ENCODE assay signal across 8 mouse cellular contexts in the genomic region with DNA sequence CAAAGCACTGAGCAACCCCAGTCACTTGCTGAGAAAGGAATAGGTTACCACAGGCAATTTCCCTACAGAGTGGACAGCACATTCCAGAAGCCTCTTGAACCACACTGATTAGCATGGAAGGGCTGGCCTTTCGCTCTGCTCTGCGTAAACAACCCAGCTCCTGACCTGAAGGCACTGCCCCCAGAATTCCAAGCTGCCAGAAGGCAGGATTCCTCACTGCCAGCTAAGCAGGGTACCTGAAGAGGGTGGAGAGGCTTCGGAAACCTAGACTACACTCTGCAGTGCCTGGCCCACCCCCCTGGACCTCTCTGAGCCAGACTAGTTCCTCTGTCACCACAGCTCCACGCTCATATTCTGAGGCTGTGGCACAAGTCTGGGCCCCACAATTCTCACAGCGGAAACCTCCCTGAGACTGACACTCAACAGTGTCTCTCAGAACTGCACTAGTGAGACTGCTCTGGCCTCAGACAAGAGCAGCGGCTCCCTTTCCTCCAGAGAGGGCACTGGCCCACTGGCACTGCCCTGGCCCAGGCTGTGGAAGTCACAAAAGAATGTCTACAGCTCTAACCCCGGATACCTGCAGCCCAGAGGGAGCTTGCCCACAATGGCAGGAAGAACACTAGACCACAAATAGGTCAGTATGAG. TPM values are rescaled to one million over a fixed set of nuclear protein-coding genes. Genes with fewer than 3 reads are reported as not detected.
DNase-seq lines count a peak whose midpoint lies in the region; ATAC-seq and TF ChIP-seq lines count a peak whose summit lies in the region.
"Had no signal": no experiment of that assay in that cellular context is flagged by ENCODE, and none has a peak within 500 bp of the region (broad histone marks: within the 10 kb centered on the region; RNA-seq: fewer than 3 reads in every experiment).

No protein-coding gene starts in this region.

- no peak overlapping the region for H3K4me2 ChIP-seq in embryonic facial prominence, embryonic 15.5 days (replicated peaks)
- no peak overlapping the region for H3K4me2 ChIP-seq in kidney, postnatal 0 days (ENCODE audit: low read length)
- no peak overlapping the region for H3K4me2 ChIP-seq in lung, postnatal 0 days (replicated peaks; ENCODE audit: low read depth, low read length)
- H3K4me2 ChIP-seq in forebrain, embryonic 11.5 days (ENCODE audit: low read depth, low read length, severe bottlenecking): no peak overlapping the region

- 46% methylated on average over 7 of the region's 7 CpGs for WGBS in embryonic facial prominence, embryonic 15.5 days
- WGBS in kidney, postnatal 0 days: 44% methylated on average over 7 of the region's 7 CpGs
- 33% methylated on average over 7 of the region's 7 CpGs for WGBS in lung, postnatal 0 days
- WGBS in forebrain, embryonic 11.5 days: 78% methylated on average over 7 of the region's 7 CpGs

- peaks cover 52% of the 10 kb centered on the region for H3K4me1 ChIP-seq in embryonic facial prominence, embryonic 15.5 days
- peaks cover 56% of the 10 kb centered on the region for H3K4me1 ChIP-seq in kidney, postnatal 0 days (replicated peaks; ENCODE audit: insufficient read depth, low read length)
- peaks cover 53% of the 10 kb centered on the region for H3K4me1 ChIP-seq in lung, postnatal 0 days (ENCODE audit: insufficient read depth, low read depth, low read length)
- H3K4me1 ChIP-seq in forebrain, embryonic 11.5 days (replicated peaks; ENCODE audit: control insufficient read depth, insufficient read depth, low read length): peaks cover 16% of the 10 kb centered on the region

- H3K4me3 ChIP-seq in embryonic facial prominence, embryonic 15.5 days (replicated peaks): no peak overlapping the region
- H3K4me3 ChIP-seq in kidney, postnatal 0 days (replicated peaks; ENCODE audit: low read depth, low read length): no peak overlapping the region
- no peak overlapping the region for H3K4me3 ChIP-seq in lung, postnatal 0 days (ENCODE audit: low read depth, low read length)
- no peak overlapping the region for H3K4me3 ChIP-seq in forebrain, embryonic 11.5 days (ENCODE audit: low read depth, low read length)

- H3K9ac ChIP-seq in embryonic facial prominence, embryonic 15.5 days: no peak overlapping the region
- H3K9ac ChIP-seq in kidney, postnatal 0 days (ENCODE audit: low read depth, low read length): no peak overlapping the region
- no peak overlapping the region for H3K9ac ChIP-seq in lung, postnatal 0 days (replicated peaks; ENCODE audit: low read depth)
- no peak overlapping the region for H3K9ac ChIP-seq in forebrain, embryonic 11.5 days (ENCODE audit: low read length)

- H3K9me3 ChIP-seq in embryonic facial prominence, embryonic 15.5 days (replicated peaks): no peaks in the 10 kb centered on the region
- no peaks in the 10 kb centered on the region for H3K9me3 ChIP-seq in kidney, postnatal 0 days (replicated peaks; ENCODE audit: low read length)
- H3K9me3 ChIP-seq in lung, postnatal 0 days (ENCODE audit: low read length): no peaks in the 10 kb centered on the region
- H3K9me3 ChIP-seq in forebrain, embryonic 11.5 days (ENCODE audit: control insufficient read depth, low read length): no peaks in the 10 kb centered on the region

- no peak for ATAC-seq in embryonic facial prominence, embryonic 15.5 days (ENCODE audit: insufficient number of reproducible peaks, low FRiP score, low TSS enrichment, low read depth)
- peak; percentile 50 for ATAC-seq in kidney, postnatal 0 days (replicated peaks; ENCODE audit: low FRiP score, low read depth)
- ATAC-seq in lung, postnatal 0 days: peak; percentile 82
- ATAC-seq in frontal cortex, adult (ENCODE audit: low TSS enrichment): no peak
- no peak for ATAC-seq in forebrain, embryonic 11.5 days (replicated peaks; ENCODE audit: low FRiP score)

- no peak; the same call in 1 of the 2 replicates for TF ChIP-seq CTCF in kidney, postnatal 0 days (IDR thresholded peaks at IDR 0.05; ENCODE audit: low read depth)
- no peak for TF ChIP-seq CTCF in lung, postnatal 0 days (IDR thresholded peaks at IDR 0.05)

- peak overlapping the region; percentile 44 for H3K27ac ChIP-seq in embryonic facial prominence, embryonic 15.5 days (replicated peaks)
- peak overlapping the region; percentile 93 for H3K27ac ChIP-seq in kidney, postnatal 0 days
- peak overlapping the region; percentile 90 for H3K27ac ChIP-seq in lung, postnatal 0 days (ENCODE audit: low read length)
- no peak overlapping the region for H3K27ac ChIP-seq in forebrain, embryonic 11.5 days (ENCODE audit: low read depth, low read length)

- no peaks in the 10 kb centered on the region for H3K36me3 ChIP-seq in embryonic facial prominence, embryonic 15.5 days
- H3K36me3 ChIP-seq in kidney, postnatal 0 days (ENCODE audit: insufficient read depth, low read length): no peaks in the 10 kb centered on the region
- no peaks in the 10 kb centered on the region for H3K36me3 ChIP-seq in lung, postnatal 0 days (ENCODE audit: insufficient read depth, low read length)
- H3K36me3 ChIP-seq in forebrain, embryonic 11.5 days (ENCODE audit: control insufficient read depth, insufficient read depth, low read length): no peaks in the 10 kb centered on the region

- DNase-seq in adipocyte (ENCODE audit: low spot score): peak; percentile 26
- DNase-seq in kidney, postnatal 0 days (ENCODE audit: low spot score): peak; percentile 84
- peak; percentile 90 for DNase-seq in lung, postnatal 0 days (ENCODE audit: low spot score)
- DNase-seq in cerebellum, adult 11-12 months: no peak
- DNase-seq in forebrain, embryonic 11.5 days (ENCODE audit: low spot score): no peak
- DNase-seq: cerebellum, postnatal 14 days had no signal

- peak; percentile 75; the same call in 1 of the 2 replicates for TF ChIP-seq EP300 in lung, postnatal 0 days (IDR thresholded peaks at IDR 0.05)

- H3K27me3 ChIP-seq in embryonic facial prominence, embryonic 15.5 days: no peaks in the 10 kb centered on the region
- H3K27me3 ChIP-seq in kidney, postnatal 0 days (ENCODE audit: insufficient read depth, low read length): no peaks in the 10 kb centered on the region
- no peaks in the 10 kb centered on the region for H3K27me3 ChIP-seq in lung, postnatal 0 days (replicated peaks; ENCODE audit: insufficient read depth, low read length)
- no peaks in the 10 kb centered on the region for H3K27me3 ChIP-seq in forebrain, embryonic 11.5 days (ENCODE audit: control insufficient read depth, insufficient read depth, low read length)

RNA-seq across cellular contexts. Expression of a gene that starts 24.5 kb away (rescaled TPM):
- 14.3 and 16.7 TPM in 2 replicates for polyA plus RNA-seq in embryonic facial prominence, embryonic 15.5 days (2015; fragmentation: Nextera tagmentation; extraction: Ambion mirVana)
- polyA plus RNA-seq in kidney, postnatal 0 days (2015; fragmentation: Nextera tagmentation; extraction: Ambion mirVana): 12.5 and 14.9 TPM in 2 replicates
- polyA plus RNA-seq in lung, postnatal 0 days (2015; fragmentation: Nextera tagmentation; extraction: Ambion mirVana): 27.3 and 31.3 TPM in 2 replicates
- polyA plus RNA-seq in forebrain, embryonic 11.5 days (2014; fragmentation: Nextera tagmentation; extraction: Ambion mirVana): 5.8 and 5.9 TPM in 2 replicates

RNA-seq across cellular contexts. Expression of a gene that starts 41.2 kb away (rescaled TPM):
- 32.5 and 36.2 TPM in 2 replicates for polyA plus RNA-seq in embryonic facial prominence, embryonic 15.5 days (2015; fragmentation: Nextera tagmentation; extraction: Ambion mirVana)
- polyA plus RNA-seq in kidney, postnatal 0 days (2015; fragmentation: Nextera tagmentation; extraction: Ambion mirVana): 21.2 and 24.7 TPM in 2 replicates
- 7.4 and 7.7 TPM in 2 replicates for polyA plus RNA-seq in lung, postnatal 0 days (2015; fragmentation: Nextera tagmentation; extraction: Ambion mirVana)
- 57.9 and 59.6 TPM in 2 replicates for polyA plus RNA-seq in forebrain, embryonic 11.5 days (2014; fragmentation: Nextera tagmentation; extraction: Ambion mirVana)

RNA-seq across cellular contexts. Expression of a gene that starts 50.1 kb away (rescaled TPM):
- polyA plus RNA-seq in embryonic facial prominence, embryonic 15.5 days (2015; fragmentation: Nextera tagmentation; extraction: Ambion mirVana): 298 and 312 TPM in 2 replicates
- polyA plus RNA-seq in kidney, postnatal 0 days (2015; fragmentation: Nextera tagmentation; extraction: Ambion mirVana): 354 and 392 TPM in 2 replicates
- polyA plus RNA-seq in lung, postnatal 0 days (2015; fragmentation: Nextera tagmentation; extraction: Ambion mirVana): 203 and 206 TPM in 2 replicates
- polyA plus RNA-seq in forebrain, embryonic 11.5 days (2014; fragmentation: Nextera tagmentation; extraction: Ambion mirVana): 235 and 251 TPM in 2 replicates

RNA-seq across cellular contexts. Expression of a gene that starts 50.7 kb away (rescaled TPM):
- polyA plus RNA-seq in embryonic facial prominence, embryonic 15.5 days (2015; fragmentation: Nextera tagmentation; extraction: Ambion mirVana): 46.4 and 49.7 TPM in 2 replicates
- 44.5 and 45.6 TPM in 2 replicates for polyA plus RNA-seq in kidney, postnatal 0 days (2015; fragmentation: Nextera tagmentation; extraction: Ambion mirVana)
- polyA plus RNA-seq in lung, postnatal 0 days (2015; fragmentation: Nextera tagmentation; extraction: Ambion mirVana): 21.2 and 25.9 TPM in 2 replicates
- polyA plus RNA-seq in forebrain, embryonic 11.5 days (2014; fragmentation: Nextera tagmentation; extraction: Ambion mirVana): 75.7 and 84.5 TPM in 2 replicates

RNA-seq across cellular contexts. Expression of a gene that starts 50.8 kb away (rescaled TPM):
- 53.2 and 54.6 TPM in 2 replicates for polyA plus RNA-seq in embryonic facial prominence, embryonic 15.5 days (2015; fragmentation: Nextera tagmentation; extraction: Ambion mirVana)
- polyA plus RNA-seq in kidney, postnatal 0 days (2015; fragmentation: Nextera tagmentation; extraction: Ambion mirVana): 44.0 and 44.5 TPM in 2 replicates
- polyA plus RNA-seq in lung, postnatal 0 days (2015; fragmentation: Nextera tagmentation; extraction: Ambion mirVana): 49.4 and 52.7 TPM in 2 replicates
- polyA plus RNA-seq in forebrain, embryonic 11.5 days (2014; fragmentation: Nextera tagmentation; extraction: Ambion mirVana): 31.2 and 36.0 TPM in 2 replicates

Comparison
In these comparisons a context has a peak if more than half of its experiments do, and no peak if none do; other contexts are left out.
1. DNase-seq: peak in adipocyte (single experiment), kidney, postnatal 0 days (single experiment) and lung, postnatal 0 days (single experiment); none in cerebellum, adult 11-12 months (single experiment) and forebrain, embryonic 11.5 days (single experiment).
2. ATAC-seq: peak in kidney, postnatal 0 days (single experiment) and lung, postnatal 0 days (single experiment); none in embryonic facial prominence, embryonic 15.5 days (single experiment), frontal cortex, adult (single experiment) and forebrain, embryonic 11.5 days (single experiment).